Mouse (Mus musculus) heart, adult 2 months (tissue): Measurements from ENCODE around the gene Hpse2. TPM values are rescaled to one million over a fixed set of nuclear protein-coding genes. Genes with fewer than 3 reads are reported as not detected.

Experiments
- DNase-seq, 2 experiments: peaks; one replicate each; pipeline ENCODE4 v3.0.0; 2021
- H3K27ac ChIP-seq: fragments of 200-600 bp; 2 replicates; pipeline ENCODE4 v1.8.1; 2022
- H3K27me3 ChIP-seq: fragments of 200-500 bp; 2 replicates; pipeline ENCODE4 v1.6.1; 2012; ENCODE audit warnings: mild to moderate bottlenecking, low read length, inconsistent platforms, mixed read lengths; ENCODE audit not compliant: control insufficient read depth, insufficient read depth
- H3K36me3 ChIP-seq: fragments of 200-500 bp; 2 replicates; pipeline ENCODE4 v1.6.1; 2012; ENCODE audit warnings: low read length, inconsistent platforms; ENCODE audit not compliant: control insufficient read depth, insufficient read depth
- H3K4me1 ChIP-seq: fragments of 200-500 bp; 2 replicates; pipeline ENCODE4 v1.6.1; 2011; ENCODE audit warnings: low read length; ENCODE audit not compliant: control insufficient read depth, insufficient read depth
- H3K4me3 ChIP-seq: fragments of 200-600 bp; 2 replicates; pipeline ENCODE4 v1.8.1; 2022
- H3K79me2 ChIP-seq: fragments of 200-500 bp; replicated peaks from 2 replicates; pipeline ENCODE4 v1.6.1; 2012; ENCODE audit warnings: mild to moderate bottlenecking, inconsistent platforms, low read length, moderate library complexity, mixed read lengths; ENCODE audit not compliant: control insufficient read depth, insufficient read depth
- H3K9ac ChIP-seq: fragments of 200-500 bp; 2 replicates; pipeline ENCODE4 v1.6.1; 2012; ENCODE audit warnings: low read depth, mild to moderate bottlenecking, control low read depth, inconsistent platforms, low read length, mixed read lengths
- CTCF ChIP-seq: fragments of 200-600 bp; IDR thresholded peaks from 2 replicates; pipeline ENCODE4 v1.8.1; 2022; ENCODE audit warnings: antibody characterized with exemption, mild to moderate bottlenecking, moderate library complexity
- EP300 ChIP-seq: fragments of 200-500 bp; IDR thresholded peaks from 2 replicates; pipeline ENCODE4 v1.6.1; 2011; ENCODE audit warnings: low read depth, low read length, control low read depth; ENCODE audit not compliant: insufficient read depth
- POLR2A ChIP-seq: fragments of 200-500 bp; IDR thresholded peaks from 2 replicates; pipeline ENCODE4 v1.6.1; 2011; ENCODE audit warnings: mild to moderate bottlenecking, low read depth, low read length, control low read depth; ENCODE audit not compliant: insufficient read depth
- WGBS: fragments of 180-500 bp; shearing (Covaris S2); methylation state at CpG from one replicate; pipeline ENCODE4 v1.1.7; 2018; 5-methylcytosine and 5-hydroxymethylcytosine counted together
- intact Hi-C: fragments of 180-260 bp; cut with DNase I; formaldehyde crosslinking; loops from one replicate; pipeline ENCODE4 v1.15.1; 2025
- long read RNA-seq: library from polyadenylated mRNA; stranded (forward); transcript quantifications from one replicate; pipeline ENCODE4 v2.0.0, GENCODE M21; 2021
- polyA plus RNA-seq: library from polyadenylated mRNA; depleted of rRNA; stranded (reverse); fragments of >200 nt; gene quantifications from 2 replicates; pipeline ENCODE4 v1.2.3, GENCODE M21; 2012; rRNA removed
- total RNA-seq, 2 experiments: library from RNA; stranded (reverse); gene quantifications; 2 replicates each; pipeline ENCODE4 v1.2.3; 2021

Hpse2 gene
- total RNA-seq (under 1 TPM in 1 of 2 experiments, not detected in 1; 0.25 TPM), polyA plus RNA-seq (0.03 and 0.14 TPM in 2 replicates)
- long read RNA-seq, partial matches to known transcripts, result 0 of 1 reads
- long read RNA-seq, other reads (novel, unspliced or antisense), result 1 of 1 reads

DNA sequence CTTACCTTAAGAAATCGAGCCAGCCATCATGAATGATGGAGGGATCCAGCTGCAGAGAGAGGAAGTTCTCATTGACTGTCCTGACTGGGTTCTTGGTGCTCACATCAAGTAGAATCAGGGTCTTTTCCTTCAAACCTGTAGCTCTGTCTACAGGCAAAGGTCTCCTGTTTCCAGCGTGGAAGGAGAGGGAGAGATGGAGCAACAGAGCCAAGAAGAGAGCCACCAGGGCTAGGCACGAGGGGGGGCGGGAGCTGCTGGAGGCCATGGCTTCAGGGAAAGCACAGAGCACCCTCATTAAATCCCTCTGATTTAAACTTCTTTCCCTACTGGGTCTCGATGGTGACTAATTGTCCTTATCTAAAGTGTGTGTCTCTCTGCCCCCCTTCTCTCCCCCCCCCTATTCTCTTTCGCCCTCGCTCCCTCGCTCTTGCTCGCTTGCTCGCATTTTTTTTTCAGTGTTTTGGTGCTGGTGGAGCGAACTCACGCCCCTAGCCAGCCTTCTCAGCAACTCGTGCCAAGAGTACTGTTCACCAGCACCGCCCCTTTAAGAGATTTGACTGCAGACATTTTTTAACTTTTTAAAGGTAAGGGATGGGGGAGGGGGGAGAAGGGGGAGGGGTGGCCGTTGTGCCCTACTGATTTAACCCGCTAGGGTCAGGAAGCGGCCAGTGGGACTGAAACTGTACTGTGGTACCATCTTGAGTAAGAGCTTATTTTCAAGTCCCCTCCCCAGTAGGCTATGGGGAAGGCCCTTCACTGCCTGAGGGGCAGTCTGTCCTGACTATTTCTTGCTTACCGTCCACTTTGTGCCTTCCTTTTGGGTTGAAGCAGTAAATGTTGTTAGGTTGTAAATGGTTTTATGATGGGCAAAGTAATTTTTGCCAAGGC is at the start of gene Hpse2:
Gene Hpse2, minus strand, starts transcription at position 339 of the 888 bp plus-strand sequence.
- no peak within 1 kb of the TSS for H3K27ac ChIP-seq
- TF ChIP-seq CTCF, result no peak
- TF ChIP-seq EP300, result no peak
- no peak for TF ChIP-seq POLR2A
- WGBS, result 8% methylated on average over 18 of the region's 18 CpGs
- no peaks in the 10 kb centered on the region for H3K4me1 ChIP-seq
- peaks cover 14% of the 10 kb centered on the region for H3K27me3 ChIP-seq
- H3K9ac ChIP-seq, result no peak within 1 kb of the TSS
- intact Hi-C loops, result no loop called here
- H3K79me2 ChIP-seq, result no peaks in the 10 kb centered on the region
- no peaks in the 10 kb centered on the region for H3K36me3 ChIP-seq
- no peak within 1 kb of the TSS for H3K4me3 ChIP-seq
- DNase-seq, result no peak

DNA sequence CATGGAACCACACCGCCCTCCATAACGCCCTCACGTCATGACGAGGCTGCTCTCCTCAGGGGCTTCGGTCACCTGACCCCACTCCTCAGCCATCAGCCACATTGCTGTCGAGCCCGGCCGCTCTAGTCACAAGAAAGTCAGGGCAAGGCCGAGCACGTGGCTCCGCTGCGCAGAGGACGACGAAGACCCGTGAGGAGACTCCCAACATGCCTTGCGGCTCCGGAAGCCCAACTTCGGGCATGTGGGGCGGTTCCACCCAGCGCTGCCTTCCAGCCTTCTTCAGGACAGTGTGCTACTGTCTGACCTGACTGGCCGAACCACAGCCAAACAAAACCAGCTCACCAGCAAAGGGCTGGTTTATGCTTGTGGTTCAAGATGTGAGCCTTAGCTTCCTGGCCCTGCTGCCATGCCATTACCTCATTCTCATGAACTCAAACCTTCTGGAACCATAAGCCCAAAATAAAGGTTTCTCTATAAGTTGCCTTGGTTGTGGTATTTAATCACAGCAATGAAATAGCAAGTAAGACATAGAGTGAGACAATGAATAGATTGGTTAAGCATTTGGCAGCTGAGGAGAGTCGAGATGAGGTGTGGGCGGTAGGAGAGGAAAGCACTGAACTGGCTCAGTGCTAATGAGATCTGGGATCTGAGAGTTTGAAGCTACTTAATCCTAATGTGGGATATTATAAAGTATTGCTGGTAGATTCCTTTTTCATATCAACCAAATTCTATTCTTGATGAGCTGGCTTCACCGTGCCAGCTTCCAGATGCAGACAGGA is 39.5 kb upstream of the Hpse2 start:
- WGBS, result 81% methylated on average over 24 of the region's 24 CpGs
- Histone ChIP-seq H3K9ac (no peak overlapping the region), H3K27ac (no peak overlapping the region), H3K79me2 (no peaks in the 10 kb centered on the region), H3K36me3 (no peaks in the 10 kb centered on the region), H3K4me1 (no peaks in the 10 kb centered on the region), H3K27me3 (peaks cover 1% of the 10 kb centered on the region; the same call in 1 of the 2 replicates), H3K4me3 (no peak overlapping the region)
- intact Hi-C loops, result no loop called here
- no peak for TF ChIP-seq EP300
- TF ChIP-seq CTCF, result no peak
- TF ChIP-seq POLR2A, result no peak
- DNase-seq, result no peak

DNA sequence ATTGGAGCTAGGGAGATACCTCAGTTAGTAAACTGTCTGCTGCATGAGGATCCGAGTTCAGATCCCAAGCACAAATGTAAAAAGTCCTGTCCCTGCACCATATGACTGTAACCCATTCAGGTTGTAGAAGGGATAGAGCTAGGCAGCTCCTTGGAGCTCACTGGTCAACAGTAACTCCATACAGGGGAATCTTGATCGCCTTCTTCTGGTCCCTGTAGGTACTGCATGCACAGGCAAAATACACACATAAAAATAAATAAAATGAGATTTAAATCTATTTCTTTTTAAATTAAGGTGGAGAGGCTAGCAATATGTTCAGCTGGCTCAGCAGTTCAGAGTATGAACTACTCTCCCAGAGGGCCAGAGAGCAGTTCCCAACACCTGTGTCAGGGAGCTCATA is 35.9 kb upstream of the Hpse2 start:
- no peaks in the 10 kb centered on the region for H3K36me3 ChIP-seq
- TF ChIP-seq EP300 (no peak), POLR2A (no peak), CTCF (no peak)
- intact Hi-C loops, result no loop called here

DNA sequence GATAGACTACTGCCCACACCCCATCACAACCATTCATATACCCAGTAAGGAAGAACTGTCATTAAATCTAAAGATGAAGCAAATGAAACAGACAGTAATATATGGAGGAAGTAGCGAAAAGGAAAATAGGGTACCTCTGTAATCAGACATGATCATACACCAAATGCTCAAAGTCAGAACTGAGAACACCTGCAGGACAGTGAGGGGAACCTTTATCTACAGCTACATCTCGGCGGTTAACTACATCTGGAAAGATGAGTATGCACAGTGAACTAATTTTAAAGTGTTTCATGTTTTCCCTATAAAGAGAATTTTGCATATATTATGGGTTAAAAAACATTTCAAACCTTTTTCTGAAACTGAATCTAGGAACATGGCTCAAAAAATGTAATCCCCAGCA is 32.4 kb upstream of the Hpse2 start:
- Histone ChIP-seq H3K4me1 (no peaks in the 10 kb centered on the region), H3K27ac (no peak overlapping the region), H3K36me3 (no peaks in the 10 kb centered on the region), H3K9ac (no peak overlapping the region), H3K4me3 (no peak overlapping the region), H3K79me2 (no peaks in the 10 kb centered on the region), H3K27me3 (no peaks in the 10 kb centered on the region)
- intact Hi-C loops, result no loop called here
- DNase-seq, result no peak
- WGBS, result 77% methylated on average over 3 of the region's 3 CpGs
- no peak for TF ChIP-seq EP300
- TF ChIP-seq POLR2A, result no peak
- TF ChIP-seq CTCF, result no peak

More for the DNA sequence above, 35.9 kb upstream of the Hpse2 start:
- no peak for DNase-seq
- Histone ChIP-seq H3K27me3 (peaks cover 1% of the 10 kb centered on the region; the same call in 1 of the 2 replicates), H3K79me2 (no peaks in the 10 kb centered on the region), H3K4me3 (no peak overlapping the region), H3K27ac (no peak overlapping the region), H3K4me1 (no peaks in the 10 kb centered on the region), H3K9ac (no peak overlapping the region)
- WGBS, result 66% methylated on average over 2 of the region's 2 CpGs

DNA sequence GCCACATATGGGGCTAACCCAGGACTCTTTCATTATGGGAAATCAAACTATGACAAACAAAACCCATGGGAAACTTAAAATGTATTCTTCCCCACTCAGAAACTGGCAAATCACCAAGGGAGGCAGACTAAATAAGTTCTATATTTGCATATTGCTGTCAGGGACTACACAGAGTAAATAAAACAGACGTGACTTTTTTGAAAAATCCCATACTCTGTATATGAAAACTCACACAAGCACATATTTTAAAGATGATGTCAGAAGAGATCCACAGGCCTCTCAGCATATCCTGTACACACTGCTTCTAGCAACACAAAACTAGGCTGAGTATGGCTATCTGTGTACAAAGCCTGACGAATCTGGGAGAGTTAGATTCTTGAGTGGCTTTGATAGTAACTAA is 27.4 kb upstream of the Hpse2 start:
- H3K4me3 ChIP-seq, result no peak overlapping the region
- no peak for TF ChIP-seq POLR2A
- H3K9ac ChIP-seq, result no peak overlapping the region
- no peaks in the 10 kb centered on the region for H3K79me2 ChIP-seq
- no peak overlapping the region for H3K27ac ChIP-seq
- no peak for DNase-seq
- intact Hi-C loops, result no loop called here
- no peaks in the 10 kb centered on the region for H3K27me3 ChIP-seq
- 48% methylated on average over 2 of the region's 2 CpGs for WGBS
- H3K4me1 ChIP-seq, result no peaks in the 10 kb centered on the region
- no peaks in the 10 kb centered on the region for H3K36me3 ChIP-seq
